Mouse (Mus musculus): ENCODE measurements at regions not wholly inside any gene's neighbourhood (a gene's known extent, or its start where the extent isn't known, plus 50 kb on each side); places are given as distances from the start of the nearest gene placed in this dataset.

GRCm38 (mm10) chr1:169135542-169135941 is 395.7 kb downstream of the Nuf2 start:
- Histone ChIP-seq H3K9me3 (ENCODE audit: control insufficient read depth, low read length) (no peaks in the 10 kb centered on the region), H3K4me3 (ENCODE audit: control insufficient read depth in 1 of 2, insufficient read depth in 1 of 2, low read depth in 1 of 2, low read length in 2 of 2) (no peak overlapping the region), H3K27me3 (ENCODE audit: control insufficient read depth, insufficient read depth, low read length) (no peaks in the 10 kb centered on the region), H3K9ac (ENCODE audit: low read length) (no peak overlapping the region), H3K4me2 (ENCODE audit: low read length) (no peak overlapping the region), H3K4me1 (ENCODE audit: control insufficient read depth in 2 of 2, insufficient read depth in 2 of 2, low read length in 2 of 2) (peaks cover 2% of the 10 kb centered on the region in 2 experiments; a peak in 1 of 4 replicates), H3K27ac (replicated peaks in 1 of 2; ENCODE audit: control insufficient read depth in 1 of 2, insufficient read depth in 1 of 2, low read depth in 2 of 2, low read length in 2 of 2) (no peak overlapping the region), H3K36me3 (ENCODE audit: control insufficient read depth, insufficient read depth, low read length) (no peaks in the 10 kb centered on the region)
- ATAC-seq (ENCODE audit: insufficient number of reproducible peaks, insufficient read depth, low FRiP score, low read depth) = no peak

DNA sequence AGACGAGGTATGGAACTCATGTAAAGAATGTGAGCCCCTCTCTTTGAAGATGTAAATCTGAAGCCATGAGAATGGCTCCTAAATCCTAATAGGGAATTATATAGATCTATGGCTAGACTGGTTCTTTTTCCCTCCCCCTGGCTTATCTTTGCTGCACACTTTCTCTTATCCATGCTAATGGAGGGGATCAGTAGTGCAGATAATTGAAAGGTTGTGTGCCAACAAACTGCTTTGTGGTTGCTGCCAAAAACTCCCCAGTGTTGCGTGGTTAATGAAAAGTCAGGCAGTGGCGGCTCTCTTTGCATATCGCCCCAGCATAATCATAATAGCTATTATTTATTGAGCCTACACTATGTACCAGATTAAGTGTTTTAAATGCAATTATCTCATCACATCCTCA is 427.6 kb downstream of the Nuf2 start:
- no peak overlapping the region for H3K4me2 ChIP-seq (ENCODE audit: low read length)
- H3K4me3 ChIP-seq (ENCODE audit: control insufficient read depth in 1 of 2, insufficient read depth in 1 of 2, low read depth in 1 of 2, low read length in 2 of 2) = no peak overlapping the region
- no peak for ATAC-seq (ENCODE audit: insufficient number of reproducible peaks, insufficient read depth, low FRiP score, low read depth)
- no peaks in the 10 kb centered on the region for H3K27me3 ChIP-seq (ENCODE audit: control insufficient read depth, insufficient read depth, low read length)
- no peaks in the 10 kb centered on the region for H3K36me3 ChIP-seq (ENCODE audit: control insufficient read depth, insufficient read depth, low read length)
- H3K9me3 ChIP-seq (ENCODE audit: control insufficient read depth, low read length) = no peaks in the 10 kb centered on the region
- WGBS = 69% methylated on average over 4 of the region's 4 CpGs
- H3K4me1 ChIP-seq (ENCODE audit: control insufficient read depth in 2 of 2, insufficient read depth in 2 of 2, low read length in 2 of 2) = peaks cover 2 to 5% of the 10 kb centered on the region in 2 experiments; a peak in 1 of 4 replicates
- H3K27ac ChIP-seq (replicated peaks in 1 of 2; ENCODE audit: control insufficient read depth in 1 of 2, insufficient read depth in 1 of 2, low read depth in 2 of 2, low read length in 2 of 2) = no peak overlapping the region
- H3K9ac ChIP-seq (ENCODE audit: low read length) = no peak overlapping the region

GRCm38 (mm10) chr1:169103113-169103512 is 428.2 kb downstream of the Nuf2 start:
- H3K4me1 ChIP-seq (ENCODE audit: control insufficient read depth in 2 of 2, insufficient read depth in 2 of 2, low read length in 2 of 2) = peaks cover 3 to 5% of the 10 kb centered on the region in 2 experiments; a peak in 1 of 4 replicates
- H3K4me3 ChIP-seq (ENCODE audit: control insufficient read depth in 1 of 2, insufficient read depth in 1 of 2, low read depth in 1 of 2, low read length in 2 of 2) = no peak overlapping the region
- no peak overlapping the region for H3K9ac ChIP-seq (ENCODE audit: low read length)
- 71% methylated on average over 2 of the region's 2 CpGs for WGBS
- H3K36me3 ChIP-seq (ENCODE audit: control insufficient read depth, insufficient read depth, low read length) = no peaks in the 10 kb centered on the region
- H3K9me3 ChIP-seq (ENCODE audit: control insufficient read depth, low read length) = no peaks in the 10 kb centered on the region
- H3K27me3 ChIP-seq (ENCODE audit: control insufficient read depth, insufficient read depth, low read length) = no peaks in the 10 kb centered on the region
- ATAC-seq (ENCODE audit: insufficient number of reproducible peaks, insufficient read depth, low FRiP score, low read depth) = no peak
- H3K27ac ChIP-seq (replicated peaks in 1 of 2; ENCODE audit: control insufficient read depth in 1 of 2, insufficient read depth in 1 of 2, low read depth in 2 of 2, low read length in 2 of 2) = no peak overlapping the region
- no peak overlapping the region for H3K4me2 ChIP-seq (ENCODE audit: low read length)

GRCm38 (mm10) chr1:169099221-169099620 is 432.0 kb downstream of the Nuf2 start:
- no peak overlapping the region for H3K27ac ChIP-seq (replicated peaks in 1 of 2; ENCODE audit: control insufficient read depth in 1 of 2, insufficient read depth in 1 of 2, low read depth in 2 of 2, low read length in 2 of 2)
- H3K9ac ChIP-seq (ENCODE audit: low read length) = no peak overlapping the region
- H3K4me1 ChIP-seq (ENCODE audit: control insufficient read depth in 2 of 2, insufficient read depth in 2 of 2, low read length in 2 of 2) = peaks cover 13 to 18% of the 10 kb centered on the region in 2 experiments
- WGBS = 35% methylated on average over 5 of the region's 5 CpGs
- no peak overlapping the region for H3K4me2 ChIP-seq (ENCODE audit: low read length)
- no peak for ATAC-seq (ENCODE audit: insufficient number of reproducible peaks, insufficient read depth, low FRiP score, low read depth)
- H3K9me3 ChIP-seq (ENCODE audit: control insufficient read depth, low read length) = no peaks in the 10 kb centered on the region
- H3K4me3 ChIP-seq (ENCODE audit: control insufficient read depth in 1 of 2, insufficient read depth in 1 of 2, low read depth in 1 of 2, low read length in 2 of 2) = no peak overlapping the region
- no peaks in the 10 kb centered on the region for H3K27me3 ChIP-seq (ENCODE audit: control insufficient read depth, insufficient read depth, low read length)
- no peaks in the 10 kb centered on the region for H3K36me3 ChIP-seq (ENCODE audit: control insufficient read depth, insufficient read depth, low read length)

DNA sequence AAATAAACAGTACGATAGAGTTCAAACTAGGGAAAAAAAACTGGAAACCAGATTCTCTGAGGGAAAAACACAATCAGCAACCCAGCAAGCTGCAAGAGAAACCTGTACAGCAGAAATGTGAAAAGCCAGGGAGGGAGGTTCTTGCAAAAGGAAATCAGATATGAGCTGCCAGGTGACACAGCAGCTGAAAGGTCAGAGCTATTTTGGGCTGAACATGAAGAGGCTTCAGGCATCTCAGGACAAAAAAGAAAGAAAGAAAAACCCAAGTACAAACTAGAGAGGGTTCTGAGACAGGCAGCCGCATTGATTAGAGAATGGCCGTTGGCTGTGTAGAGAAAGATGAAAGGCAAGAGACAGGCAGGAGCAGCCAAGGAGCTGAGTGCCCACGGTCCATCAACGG is 434.5 kb downstream of the Nuf2 start:
- Histone ChIP-seq H3K36me3 (ENCODE audit: control insufficient read depth, insufficient read depth, low read length) (no peaks in the 10 kb centered on the region), H3K27ac (replicated peaks in 1 of 2; ENCODE audit: control insufficient read depth in 1 of 2, insufficient read depth in 1 of 2, low read depth in 2 of 2, low read length in 2 of 2) (no peak overlapping the region; a peak in 1 of 4 replicates), H3K4me2 (ENCODE audit: low read length) (peak overlapping the region; percentile 21), H3K4me1 (ENCODE audit: control insufficient read depth in 2 of 2, insufficient read depth in 2 of 2, low read length in 2 of 2) (peaks cover 13 to 18% of the 10 kb centered on the region in 2 experiments), H3K9me3 (ENCODE audit: control insufficient read depth, low read length) (no peaks in the 10 kb centered on the region), H3K9ac (ENCODE audit: low read length) (no peak overlapping the region), H3K27me3 (ENCODE audit: control insufficient read depth, insufficient read depth, low read length) (no peaks in the 10 kb centered on the region), H3K4me3 (ENCODE audit: control insufficient read depth in 1 of 2, insufficient read depth in 1 of 2, low read depth in 1 of 2, low read length in 2 of 2) (no peak overlapping the region)
- WGBS = 25% methylated on average over 5 of the region's 5 CpGs
- no peak for ATAC-seq (ENCODE audit: insufficient number of reproducible peaks, insufficient read depth, low FRiP score, low read depth)

DNA sequence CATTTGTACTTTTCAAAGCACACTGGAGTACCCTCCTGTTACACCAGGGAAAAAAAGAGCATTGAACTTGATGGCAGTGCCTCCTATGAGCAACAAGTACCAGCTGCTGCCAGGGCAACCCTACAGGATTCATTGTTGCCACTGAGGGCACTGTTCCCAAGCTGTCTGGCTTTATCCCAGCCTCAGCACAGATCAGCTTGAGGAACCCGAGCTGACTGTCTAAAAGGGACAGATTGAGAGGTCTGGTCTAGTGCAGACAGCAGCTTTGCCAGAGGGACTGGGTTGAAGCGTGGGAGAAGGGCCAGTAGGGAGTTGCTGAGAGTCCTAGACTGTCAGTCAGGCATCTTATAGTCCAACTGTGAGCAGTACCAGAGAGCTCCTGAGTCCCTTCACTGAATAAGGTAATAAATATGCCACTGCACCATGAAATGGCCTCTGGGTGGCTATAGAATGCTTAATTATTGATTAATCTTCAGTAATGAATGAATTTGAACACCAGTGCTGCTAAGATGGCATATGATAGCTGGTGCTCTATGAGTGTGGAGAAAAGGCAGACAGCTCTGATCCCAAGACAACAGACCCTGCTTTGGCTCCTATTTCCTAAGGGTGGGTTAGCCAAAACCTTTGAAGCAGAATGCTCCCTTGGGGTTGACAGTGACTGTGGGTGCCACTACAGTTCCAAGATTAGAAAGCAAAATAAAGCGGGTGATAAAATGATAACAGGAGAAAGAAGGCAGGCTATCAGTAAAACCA is 437.5 kb downstream of the Nuf2 start:
- no peak overlapping the region for H3K4me3 ChIP-seq (ENCODE audit: control insufficient read depth in 1 of 2, insufficient read depth in 1 of 2, low read depth in 1 of 2, low read length in 2 of 2)
- H3K9me3 ChIP-seq (ENCODE audit: control insufficient read depth, low read length) = no peaks in the 10 kb centered on the region
- peaks cover 11 to 13% of the 10 kb centered on the region in 2 experiments for H3K4me1 ChIP-seq (ENCODE audit: control insufficient read depth in 2 of 2, insufficient read depth in 2 of 2, low read length in 2 of 2)
- no peak for ATAC-seq (ENCODE audit: insufficient number of reproducible peaks, insufficient read depth, low FRiP score, low read depth)
- H3K27me3 ChIP-seq (ENCODE audit: control insufficient read depth, insufficient read depth, low read length) = no peaks in the 10 kb centered on the region
- no peak overlapping the region for H3K9ac ChIP-seq (ENCODE audit: low read length)
- no peak overlapping the region for H3K27ac ChIP-seq (replicated peaks in 1 of 2; ENCODE audit: control insufficient read depth in 1 of 2, insufficient read depth in 1 of 2, low read depth in 2 of 2, low read length in 2 of 2)
- no peaks in the 10 kb centered on the region for H3K36me3 ChIP-seq (ENCODE audit: control insufficient read depth, insufficient read depth, low read length)
- whole genome bisulfite sequencing = 43% methylated on average over 3 of the region's 3 CpGs
- H3K4me2 ChIP-seq (ENCODE audit: low read length) = no peak overlapping the region

DNA sequence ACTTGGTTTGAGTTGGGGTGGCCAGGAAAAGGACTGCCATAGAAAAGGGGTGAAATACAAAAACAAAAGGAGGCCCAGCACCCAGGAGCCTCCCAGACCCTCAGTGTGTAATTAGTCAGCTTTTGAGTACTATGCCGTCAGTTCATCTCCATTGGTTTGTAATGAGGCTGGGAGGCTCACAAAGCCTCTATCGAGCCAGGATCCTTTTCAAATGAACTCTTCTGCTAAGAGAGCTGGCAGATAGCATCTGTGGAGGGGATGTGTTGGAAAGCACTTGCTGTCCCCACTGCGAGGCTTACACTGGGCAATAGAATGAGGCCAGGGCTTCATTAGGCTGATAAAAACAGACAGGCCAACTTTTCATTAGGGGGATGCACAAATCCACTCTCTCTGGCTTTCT is 445.2 kb downstream of the Nuf2 start:
- Histone ChIP-seq H3K27me3 (ENCODE audit: control insufficient read depth, insufficient read depth, low read length) (no peaks in the 10 kb centered on the region), H3K4me2 (ENCODE audit: low read length) (no peak overlapping the region), H3K9ac (ENCODE audit: low read length) (no peak overlapping the region), H3K27ac (replicated peaks in 1 of 2; ENCODE audit: control insufficient read depth in 1 of 2, insufficient read depth in 1 of 2, low read depth in 2 of 2, low read length in 2 of 2) (no peak overlapping the region), H3K36me3 (ENCODE audit: control insufficient read depth, insufficient read depth, low read length) (no peaks in the 10 kb centered on the region), H3K9me3 (ENCODE audit: control insufficient read depth, low read length) (no peaks in the 10 kb centered on the region), H3K4me1 (ENCODE audit: control insufficient read depth in 2 of 2, insufficient read depth in 2 of 2, low read length in 2 of 2) (no peaks in the 10 kb centered on the region), H3K4me3 (ENCODE audit: control insufficient read depth in 1 of 2, insufficient read depth in 1 of 2, low read depth in 1 of 2, low read length in 2 of 2) (no peak overlapping the region)
- 73% methylated on average over 3 of the region's 3 CpGs for WGBS
- no peak for ATAC-seq (ENCODE audit: insufficient number of reproducible peaks, insufficient read depth, low FRiP score, low read depth)

DNA sequence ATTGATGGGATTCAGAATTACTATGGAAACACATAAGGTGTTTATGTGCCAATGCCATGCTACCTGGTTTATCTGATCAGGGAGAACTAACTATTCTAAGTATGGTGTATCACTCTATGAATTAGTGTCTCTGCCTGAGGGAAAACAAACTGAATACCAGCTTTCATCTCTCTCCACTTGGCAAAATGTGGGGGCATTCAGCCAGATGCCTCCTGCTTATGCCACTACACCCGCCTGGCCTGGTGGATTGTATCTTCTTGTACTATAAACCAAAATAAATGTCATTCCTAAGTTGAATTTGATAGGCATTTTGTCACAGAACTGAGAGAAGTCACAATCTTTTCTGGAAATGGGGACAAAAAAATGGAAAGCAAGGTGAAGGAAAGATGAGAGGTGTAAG is 450.6 kb downstream of the Nuf2 start:
- Histone ChIP-seq H3K4me1 (ENCODE audit: control insufficient read depth in 2 of 2, insufficient read depth in 2 of 2, low read length in 2 of 2) (peaks cover 0 to 2% of the 10 kb centered on the region in 2 experiments; a peak in 1 of 4 replicates), H3K27me3 (ENCODE audit: control insufficient read depth, insufficient read depth, low read length) (no peaks in the 10 kb centered on the region), H3K9me3 (ENCODE audit: control insufficient read depth, low read length) (no peaks in the 10 kb centered on the region), H3K4me3 (ENCODE audit: control insufficient read depth in 1 of 2, insufficient read depth in 1 of 2, low read depth in 1 of 2, low read length in 2 of 2) (no peak overlapping the region), H3K36me3 (ENCODE audit: control insufficient read depth, insufficient read depth, low read length) (no peaks in the 10 kb centered on the region), H3K4me2 (ENCODE audit: low read length) (no peak overlapping the region), H3K9ac (ENCODE audit: low read length) (no peak overlapping the region), H3K27ac (replicated peaks in 1 of 2; ENCODE audit: control insufficient read depth in 1 of 2, insufficient read depth in 1 of 2, low read depth in 2 of 2, low read length in 2 of 2) (no peak overlapping the region)
- ATAC-seq (ENCODE audit: insufficient number of reproducible peaks, insufficient read depth, low FRiP score, low read depth) = no peak
- 91% methylated on average over 1 of the region's 1 CpGs for WGBS
